15 mouse cellular contexts compared by ENCODE assay signal in genomic region chr12:41349814-41350213, GRCm38 (mm10).
"Had no signal": no experiment of that assay in that cellular context is flagged by ENCODE, and none has a peak within 500 bp of the region (broad histone marks: within the 10 kb centered on the region; RNA-seq: fewer than 3 reads in every experiment).

No protein-coding gene starts in this region.

- H3K9ac ChIP-seq: liver, embryonic 13.5 days; midbrain, embryonic 12.5 days had no signal

- H3K9me3 ChIP-seq: limb, embryonic 10.5 days; liver, embryonic 13.5 days; midbrain, embryonic 12.5 days had no signal

- ATAC-seq: lung, postnatal 0 days; midbrain, embryonic 16.5 days had no signal

- H3K4me3 ChIP-seq: left cerebral cortex, adult 2 months; limb, embryonic 10.5 days; liver, embryonic 13.5 days; megakaryocyte, embryonic 14.5 days; midbrain, embryonic 12.5 days had no signal

- H3K4me1 ChIP-seq: liver, embryonic 13.5 days; midbrain, embryonic 12.5 days had no signal

- H3K36me3 ChIP-seq: limb, embryonic 10.5 days; liver, embryonic 13.5 days; midbrain, embryonic 12.5 days had no signal

- H3K27ac ChIP-seq: left cerebral cortex, adult 2 months; limb, embryonic 10.5 days; liver, embryonic 13.5 days; midbrain, embryonic 12.5 days; stomach, postnatal 0 days had no signal

- H3K27me3 ChIP-seq: liver, embryonic 13.5 days; megakaryocyte, embryonic 14.5 days; midbrain, embryonic 12.5 days had no signal

- DNase-seq: kidney, adult 18-20 months; kidney, postnatal 10 days; liver, embryonic 13.5 days; lung, adult 2 months; lung, postnatal 36 days; right cerebral cortex, adult 18-20 months; right cerebral cortex, postnatal 25 days; thymus, postnatal 25 days had no signal
